Mouse (Mus musculus) hindbrain, postnatal 0 days (tissue): Measurements from ENCODE around the gene Zc3h7a. TPM values are rescaled to one million over a fixed set of nuclear protein-coding genes. Genes with fewer than 3 reads are reported as not detected.

Source experiments
- ATAC-seq: fragments of 200-750 bp; cut with Nextera tagmentation; 2 replicates; pipeline ENCODE4 v1.8.0; 2017; ENCODE audit warnings: mild to moderate bottlenecking, moderate TSS enrichment, moderate library complexity
- DNase-seq: peaks from one replicate; pipeline ENCODE4 v3.0.0-alpha.2; 2015; ENCODE audit warnings: low spot score
- H3K27ac ChIP-seq: fragments of 300-500 bp; sonication (generic); 2 replicates; pipeline ENCODE4 v1.5.1; 2014; ENCODE audit warnings: mild to moderate bottlenecking
- H3K27me3 ChIP-seq: fragments of 300-500 bp; sonication (generic); 2 replicates; pipeline ENCODE4 v1.6.1; 2014; ENCODE audit warnings: low read length, mixed read lengths; ENCODE audit not compliant: insufficient read depth
- H3K36me3 ChIP-seq: fragments of 300-500 bp; sonication (generic); 2 replicates; pipeline ENCODE4 v1.6.1; 2014; ENCODE audit warnings: low read length, mixed read lengths; ENCODE audit not compliant: insufficient read depth
- H3K4me1 ChIP-seq: fragments of 300-500 bp; sonication (generic); 2 replicates; pipeline ENCODE4 v1.6.1; 2014; ENCODE audit warnings: antibody characterized with exemption, low read length, mixed read lengths; ENCODE audit not compliant: insufficient read depth
- H3K4me2 ChIP-seq: fragments of 300-500 bp; sonication (generic); 2 replicates; pipeline ENCODE4 v1.6.1; 2014; ENCODE audit warnings: low read depth, mild to moderate bottlenecking, low read length, moderate library complexity, mixed read lengths
- H3K4me3 ChIP-seq: fragments of 300-500 bp; sonication (generic); 2 replicates; pipeline ENCODE4 v1.5.1; 2014; ENCODE audit warnings: low read length
- H3K9ac ChIP-seq: fragments of 300-500 bp; sonication (generic); replicated peaks from 2 replicates; pipeline ENCODE4 v1.6.1; 2014; ENCODE audit warnings: mild to moderate bottlenecking, low read length, moderate library complexity, mixed read lengths
- H3K9me3 ChIP-seq: fragments of 300-500 bp; sonication (generic); 2 replicates; pipeline ENCODE4 v1.6.1; 2016; ENCODE audit warnings: low read length, mixed read lengths
- CTCF ChIP-seq: IDR thresholded peaks from 2 replicates; pipeline ENCODE4 v1.5.1; 2016; ENCODE audit warnings: antibody characterized with exemption, control low read depth, low read depth
- WGBS: fragments of 180-500 bp; shearing (Covaris S2); extraction: QIAGEN DNeasy Blood & Tissue Kit; methylation state at CpG from one replicate; pipeline ENCODE4 v1.1.7; 2014; 5-methylcytosine and 5-hydroxymethylcytosine counted together
- polyA plus RNA-seq: library from polyadenylated mRNA; unstranded; fragments of >200 nt; fragmentation: Nextera tagmentation; extraction: Ambion mirVana; gene quantifications from 2 replicates; pipeline ENCODE4 v1.2.1, GENCODE M21; 2015
- total RNA-seq: library from RNA; depleted of rRNA; stranded (reverse); fragments of >200 nt; gene quantifications from 2 replicates; pipeline ENCODE4 v1.2.3, GENCODE M21; 2014

Gene Zc3h7a
- total and polyA plus RNA-seq, 2 experiments from 2014 or later, result 42.8 to 62.4 TPM

- H3K36me3 ChIP-seq, result peaks cover 47% of the 10 kb centered on the region
- TF ChIP-seq CTCF, result no peak
- no peaks in the 10 kb centered on the region for H3K9me3 ChIP-seq
- H3K4me1 ChIP-seq, result peaks cover 12% of the 10 kb centered on the region; the same call in 1 of the 2 replicates
- no peak overlapping the region for H3K4me3 ChIP-seq
- H3K27ac ChIP-seq, result no peak overlapping the region
- H3K4me2 ChIP-seq, result no peak overlapping the region
- 95% methylated on average over 3 of the region's 3 CpGs for WGBS
- no peak overlapping the region for H3K9ac ChIP-seq
- ATAC-seq (no peak), DNase-seq (no peak)
- H3K27me3 ChIP-seq, result no peaks in the 10 kb centered on the region
These were observed 24.1 kb upstream of the Zc3h7a start for GRCm38 (mm10) chr16:11200247-11200646.

- Histone ChIP-seq H3K4me2 (no peak overlapping the region), H3K4me1 (0 out of 2 replicates have a peak, but pooled peaks cover 4% of the 10 kb centered on the region), H3K27me3 (no peaks in the 10 kb centered on the region), H3K9ac (no peak overlapping the region), H3K4me3 (no peak overlapping the region), H3K36me3 (peaks cover 65% of the 10 kb centered on the region), H3K9me3 (no peaks in the 10 kb centered on the region), H3K27ac (no peak overlapping the region)
- WGBS, result 72% methylated on average over 2 of the region's 2 CpGs
- ATAC-seq (no peak), DNase-seq (no peak)
- TF ChIP-seq CTCF, result no peak
These were observed 22.3 kb upstream of the Zc3h7a start for GRCm38 (mm10) chr16:11198467-11198866.

DNA sequence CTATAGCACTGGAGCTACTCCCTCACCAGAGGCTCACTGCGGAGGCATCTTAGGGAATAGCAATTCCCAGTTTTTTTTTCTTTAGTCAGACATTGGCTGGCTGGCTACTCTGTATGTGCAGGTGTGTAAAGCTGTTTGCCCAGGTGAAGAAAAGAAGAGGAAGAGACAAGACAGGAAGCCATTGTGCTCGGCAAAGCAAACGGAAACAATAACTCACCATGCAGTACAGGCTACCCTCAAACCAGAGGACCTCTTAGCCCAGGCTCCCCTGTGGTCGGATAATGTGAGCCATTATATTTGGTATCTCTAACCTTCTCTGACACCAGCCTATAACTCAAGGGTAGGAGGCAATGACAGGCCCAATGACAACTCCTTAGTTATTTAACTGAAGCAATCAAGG is 20.9 kb upstream of the Zc3h7a start:
- DNase-seq (no peak), ATAC-seq (no peak)
- H3K27ac ChIP-seq, result no peak overlapping the region
- H3K9ac ChIP-seq, result no peak overlapping the region
- no peak overlapping the region for H3K4me3 ChIP-seq
- H3K27me3 ChIP-seq, result no peaks in the 10 kb centered on the region
- H3K9me3 ChIP-seq, result no peaks in the 10 kb centered on the region
- 0 out of 2 replicates have a peak, but pooled peaks cover 4% of the 10 kb centered on the region for H3K4me1 ChIP-seq
- no peak overlapping the region for H3K4me2 ChIP-seq
- H3K36me3 ChIP-seq, result peaks cover 75% of the 10 kb centered on the region
- 89% methylated on average over 4 of the region's 4 CpGs for WGBS
- TF ChIP-seq CTCF, result no peak

DNA sequence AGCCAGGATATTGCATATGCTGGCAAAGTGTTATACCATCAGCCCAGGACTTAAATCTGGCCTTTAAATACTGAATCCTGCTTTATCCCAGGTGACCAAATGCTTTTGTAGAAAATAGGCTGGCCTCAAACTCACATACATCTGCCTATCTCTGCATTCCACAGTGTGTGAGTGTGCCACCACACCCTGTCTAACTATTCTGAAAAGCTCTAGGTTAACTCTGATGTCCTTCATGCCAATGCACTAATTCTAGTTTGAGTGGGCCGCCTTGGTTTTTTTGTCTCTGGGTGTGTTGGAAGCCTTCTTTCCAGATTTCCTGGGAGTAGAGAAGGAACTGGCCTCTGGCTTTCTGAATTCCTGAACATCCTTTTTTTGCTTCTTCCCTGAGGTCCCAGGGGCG is 17.0 kb upstream of the Zc3h7a start:
- Histone ChIP-seq H3K9me3 (no peaks in the 10 kb centered on the region), H3K4me3 (no peak overlapping the region), H3K4me1 (no peaks in the 10 kb centered on the region), H3K4me2 (no peak overlapping the region), H3K27ac (no peak overlapping the region), H3K9ac (no peak overlapping the region), H3K36me3 (peaks cover 51% of the 10 kb centered on the region), H3K27me3 (no peaks in the 10 kb centered on the region)
- ATAC-seq, result no peak
- no peak for DNase-seq
- 91% methylated on average over 2 of the region's 2 CpGs for WGBS
- no peak for TF ChIP-seq CTCF

GRCm38 (mm10) chr16:11190150-11190549 is 14.0 kb upstream of the Zc3h7a start:
- Histone ChIP-seq H3K9ac (no peak overlapping the region), H3K4me1 (no peaks in the 10 kb centered on the region), H3K4me3 (no peak overlapping the region), H3K27ac (no peak overlapping the region), H3K36me3 (peaks cover 27% of the 10 kb centered on the region; the same call in 1 of the 2 replicates), H3K27me3 (no peaks in the 10 kb centered on the region), H3K4me2 (no peak overlapping the region), H3K9me3 (no peaks in the 10 kb centered on the region)
- 62% methylated on average over 7 of the region's 7 CpGs for WGBS
- DNase-seq, result peak; percentile 40
- ATAC-seq, result 0 out of 2 replicates have a peak, but pooled peaks have one; percentile 29
- no peak for TF ChIP-seq CTCF

GRCm38 (mm10) chr16:11177404-11177803 is 1.2 kb upstream of the Zc3h7a start:
- DNase-seq (no peak), ATAC-seq (no peak)
- WGBS, result 84% methylated on average over 2 of the region's 2 CpGs
- Histone ChIP-seq H3K9me3 (no peaks in the 10 kb centered on the region), H3K4me2 (no peak overlapping the region), H3K9ac (no peak overlapping the region), H3K27me3 (no peaks in the 10 kb centered on the region), H3K27ac (no peak overlapping the region), H3K4me3 (no peak overlapping the region), H3K36me3 (no peaks in the 10 kb centered on the region), H3K4me1 (no peaks in the 10 kb centered on the region)
- no peak for TF ChIP-seq CTCF

- ATAC-seq, result no peak
- H3K9ac ChIP-seq, result peak overlapping the region; percentile 76
- peak overlapping the region; percentile 90; the same call in 1 of the 2 replicates for H3K27ac ChIP-seq
These were observed 671 bp upstream of the Zc3h7a start for GRCm38 (mm10) chr16:11176884-11177244.

More at GRCm38 (mm10) chr16:11176884-11177244, 671 bp upstream of the Zc3h7a start:
- Histone ChIP-seq H3K4me2 (peak overlapping the region; percentile 86), H3K4me1 (no peaks in the 10 kb centered on the region), H3K9me3 (no peaks in the 10 kb centered on the region), H3K27me3 (no peaks in the 10 kb centered on the region), H3K36me3 (no peaks in the 10 kb centered on the region), H3K4me3 (peak overlapping the region; percentile 89)
- no peak for TF ChIP-seq CTCF
- DNase-seq, result no peak
- 3% methylated on average over 4 of the region's 4 CpGs for WGBS
